Mouse (Mus musculus) cerebellum, postnatal 4 days (tissue): ENCODE results near the gene 1110032A03Rik.

Experiments used
- DNase-seq, 2 experiments: peaks; one replicate each; pipeline ENCODE4 v3.0.0; 2022; ENCODE audit warnings: low spot score in 2 of 2, mixed read lengths in 1 of 2

Gene 1110032A03Rik

GRCm38 (mm10) chr9:50734989-50735388, 40.3 kb downstream of the 1110032A03Rik start:
- peak in 1 of 2 experiments; percentile 60 for DNase-seq

- DNase-seq: no peak
These were observed 42.8 kb downstream of the 1110032A03Rik start for GRCm38 (mm10) chr9:50732560-50732959.

- DNase-seq: no peak
These were observed 45.7 kb downstream of the 1110032A03Rik start for GRCm38 (mm10) chr9:50729600-50729999.

GRCm38 (mm10) chr9:50727925-50728651, 47.2 kb downstream of the 1110032A03Rik start:
- peak; percentile 65 to 82 for DNase-seq

- peak in 1 of 2 experiments; percentile 26 for DNase-seq
These were observed 48.0 kb downstream of the 1110032A03Rik start for GRCm38 (mm10) chr9:50727171-50727924.

GRCm38 (mm10) chr9:50725921-50726590, 49.3 kb downstream of the 1110032A03Rik start:
- DNase-seq: no peak

- DNase-seq: no peak
These were observed 50.5 kb downstream of the 1110032A03Rik start for GRCm38 (mm10) chr9:50724661-50725330.

- no peak for DNase-seq
These were observed 51.2 kb downstream of the 1110032A03Rik start for GRCm38 (mm10) chr9:50724147-50724546.

- peak; percentile 45 to 81 for DNase-seq
These were observed 51.9 kb downstream of the 1110032A03Rik start for GRCm38 (mm10) chr9:50723406-50723805.

- peak in 1 of 2 experiments; percentile 70 for DNase-seq
These were observed 52.8 kb downstream of the 1110032A03Rik start for GRCm38 (mm10) chr9:50722451-50722911.

GRCm38 (mm10) chr9:50721061-50721460, 54.3 kb downstream of the 1110032A03Rik start:
- no peak for DNase-seq

- no peak for DNase-seq
These were observed 56.4 kb downstream of the 1110032A03Rik start for GRCm38 (mm10) chr9:50718878-50719277.

- no peak for DNase-seq
These were observed 61.1 kb downstream of the 1110032A03Rik start for GRCm38 (mm10) chr9:50714188-50714587.
